Mouse (Mus musculus) forelimb bud, embryonic 11.5 days (tissue): Measurements from ENCODE around the gene Nbr1.

Experiments used
- DNase-seq: peaks from one replicate; pipeline ENCODE4 v3.0.0-alpha.2; 2012; ENCODE audit warnings: low read depth, low spot score

The Nbr1 gene

GRCm38 (mm10) chr11:101551751-101552475 is at the start of gene Nbr1, which contains the start of gene Brca1:
Gene Nbr1, plus strand, starts transcription at chr11:101552149.
Gene Brca1, minus strand, starts transcription at chr11:101551955.
- peak; percentile 98 for DNase-seq

- no peak for DNase-seq
These were observed 45.6 kb upstream of the Nbr1 start for GRCm38 (mm10) chr11:101506269-101506780.

DNA sequence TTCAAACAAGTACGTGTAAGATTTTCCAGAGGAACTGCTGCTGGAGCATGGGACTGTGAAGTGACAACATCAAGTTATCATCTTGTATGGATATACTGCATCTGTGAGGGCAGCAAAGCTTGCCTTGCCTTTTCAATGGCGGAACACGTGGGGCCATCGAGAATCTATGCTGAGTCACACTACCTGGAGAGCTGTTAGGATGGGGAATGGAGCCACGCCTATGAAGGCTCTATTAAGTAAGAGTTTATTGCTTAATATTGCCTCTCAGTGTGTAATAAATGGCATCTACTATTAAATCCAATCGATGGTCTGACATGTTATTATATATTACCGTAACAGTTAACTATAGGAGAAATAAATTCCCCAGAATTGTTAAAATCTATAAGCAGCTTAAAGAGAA is 44.9 kb upstream of the Nbr1 start:
- DNase-seq: no peak

DNA sequence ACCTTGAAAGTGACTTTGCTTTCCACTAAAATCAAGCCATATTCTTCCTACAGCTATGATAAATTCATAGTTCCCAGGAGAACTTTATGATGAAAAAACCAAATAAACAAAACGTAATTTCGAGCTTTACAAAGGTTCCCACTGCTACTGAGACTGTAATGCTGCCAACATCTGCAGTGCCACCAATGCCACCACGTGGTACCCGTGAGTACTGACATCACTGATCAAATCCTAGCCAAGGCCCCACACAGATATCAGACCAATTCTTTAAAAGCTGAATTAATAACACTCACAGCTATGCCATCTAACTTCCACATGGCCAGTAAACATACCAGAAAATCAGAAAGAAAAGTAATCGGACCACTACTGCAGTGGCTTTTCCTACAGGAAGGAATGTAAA is 33.0 kb upstream of the Nbr1 start:
- no peak for DNase-seq

DNA sequence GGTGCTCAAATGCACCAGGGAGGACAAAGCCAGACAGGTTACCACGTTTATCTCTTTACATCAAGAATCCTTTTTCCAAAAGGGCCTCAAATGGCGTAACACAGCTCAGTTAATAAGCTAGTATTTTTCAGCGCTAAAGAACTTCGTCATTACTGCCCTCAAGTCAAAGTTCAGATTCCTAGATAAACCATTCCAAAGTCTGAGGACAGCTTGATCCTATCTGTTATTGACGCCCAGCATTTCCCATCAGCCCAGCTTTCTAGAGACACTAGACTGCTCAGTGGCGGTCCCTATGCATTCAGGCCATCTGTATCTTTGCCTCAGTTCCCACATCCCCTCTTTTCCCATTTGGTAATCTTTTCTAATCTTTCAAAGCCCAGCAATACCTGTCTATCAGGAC is 32.6 kb upstream of the Nbr1 start:
- no peak for DNase-seq

DNA sequence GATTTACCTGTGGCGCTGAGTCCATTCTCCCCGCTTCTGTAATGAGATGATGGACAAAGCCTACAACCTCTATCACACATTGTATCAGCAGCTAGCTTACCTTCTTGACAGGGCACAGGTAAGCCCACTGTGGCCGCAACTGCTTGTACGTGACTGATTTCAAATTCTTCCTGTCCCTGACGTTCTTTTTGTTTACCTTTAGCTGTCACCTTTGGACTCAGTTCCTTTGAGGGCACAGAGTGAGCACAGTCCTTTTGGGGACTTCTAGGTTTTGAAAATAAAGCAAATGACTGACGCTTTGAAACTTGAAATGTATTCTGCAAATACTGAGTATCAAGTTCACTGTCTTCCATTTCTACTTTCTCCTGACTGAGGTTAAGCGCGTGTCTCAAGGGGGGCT is 27.5 kb upstream of the Nbr1 start:
- no peak for DNase-seq

DNA sequence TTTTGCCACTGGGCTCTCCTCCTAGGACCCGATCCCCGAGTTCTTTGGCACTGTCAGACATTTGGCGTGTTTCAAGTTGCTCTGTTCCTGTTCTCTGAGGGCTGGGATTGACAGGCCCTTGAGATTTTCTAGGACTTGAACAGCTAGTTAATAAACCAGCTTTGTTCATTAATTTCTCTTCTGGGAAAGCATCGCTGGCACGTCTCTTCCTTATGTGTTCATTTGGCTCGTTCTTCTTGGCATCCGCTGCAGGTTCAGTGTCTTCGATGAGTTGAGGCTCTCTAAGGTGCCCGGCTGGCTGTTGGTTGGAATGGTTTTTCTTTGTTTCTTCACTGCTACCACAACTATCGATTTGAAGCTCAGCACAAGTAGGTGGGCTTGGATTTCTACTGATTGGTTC is 26.9 kb upstream of the Nbr1 start:
- DNase-seq: no peak

DNA sequence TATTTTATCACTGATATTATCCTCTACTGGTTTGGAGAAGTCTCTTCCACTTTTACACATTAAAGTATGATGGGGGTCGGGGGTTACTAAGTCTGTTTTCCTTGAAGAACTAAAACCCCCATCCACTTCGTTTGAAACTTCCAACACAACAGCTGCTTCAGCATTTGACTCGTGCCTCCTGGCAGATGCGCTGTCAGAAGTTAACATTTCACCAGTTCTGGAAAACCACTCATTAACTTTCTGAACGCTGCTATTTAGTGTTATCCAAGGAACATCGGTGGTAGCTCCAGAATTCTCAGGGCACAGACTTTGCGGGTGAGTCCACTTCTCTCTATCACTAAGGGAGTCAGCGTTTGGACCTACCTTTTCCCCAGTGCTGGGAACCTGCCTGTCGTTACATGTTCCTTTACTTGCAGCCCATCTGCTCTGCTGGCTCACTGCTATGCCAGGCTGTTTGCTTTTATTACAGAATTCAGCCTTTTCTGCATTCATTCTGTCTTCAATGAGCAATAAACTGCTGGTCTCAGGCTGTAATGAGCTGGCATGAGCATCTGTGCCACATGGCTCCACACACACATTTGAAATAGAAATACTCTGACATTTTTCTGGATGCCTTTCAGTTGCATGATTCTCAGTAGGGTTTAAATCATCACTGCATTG is 25.9 kb upstream of the Nbr1 start:
- no peak for DNase-seq

- DNase-seq: no peak
These were observed 25.3 kb upstream of the Nbr1 start for GRCm38 (mm10) chr11:101526686-101527085.

- no peak for DNase-seq
These were observed 8.4 kb upstream of the Nbr1 start for GRCm38 (mm10) chr11:101543533-101543932.

DNA sequence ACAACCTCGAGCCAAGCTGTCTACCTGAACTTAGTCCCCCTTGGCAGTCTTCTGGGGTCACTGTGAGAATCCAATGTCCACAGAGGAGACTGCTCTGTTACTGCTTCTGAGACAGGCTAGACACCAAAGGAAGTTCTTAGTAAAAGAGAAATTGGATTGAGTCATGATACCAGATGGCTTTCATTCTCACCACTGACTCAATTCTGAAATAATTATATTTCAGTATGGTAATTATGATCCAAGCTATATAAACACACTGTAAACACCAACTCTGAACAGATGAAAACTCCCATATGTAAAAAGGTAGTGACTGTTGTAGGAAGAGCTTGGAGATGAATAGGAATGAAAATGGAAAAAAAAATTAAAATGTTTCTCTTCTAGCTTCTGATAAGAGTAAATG is 7.8 kb upstream of the Nbr1 start:
- no peak for DNase-seq

DNA sequence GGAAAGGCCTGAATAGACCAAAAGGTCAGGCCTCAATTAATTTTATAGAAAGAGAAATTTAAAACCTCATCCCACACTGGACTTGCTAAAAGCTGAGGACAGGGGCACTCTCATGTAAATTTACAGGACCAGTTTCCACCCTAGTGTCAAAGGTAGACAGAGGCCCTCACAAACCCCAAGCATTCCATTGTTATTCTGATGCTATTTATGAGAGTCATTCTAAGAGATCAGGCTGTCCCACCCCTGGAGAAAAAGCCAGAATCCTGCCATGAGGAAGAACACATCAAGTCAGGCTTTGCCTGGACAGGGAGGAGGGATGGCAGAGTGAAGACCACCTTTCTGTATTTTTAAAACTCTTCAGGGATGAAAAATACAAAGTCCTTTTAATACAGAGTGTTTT is 3.4 kb upstream of the Nbr1 start:
- no peak for DNase-seq

- DNase-seq: peak; percentile 99
These were observed 739 bp downstream of the Nbr1 start for GRCm38 (mm10) chr11:101552476-101553300.

DNA sequence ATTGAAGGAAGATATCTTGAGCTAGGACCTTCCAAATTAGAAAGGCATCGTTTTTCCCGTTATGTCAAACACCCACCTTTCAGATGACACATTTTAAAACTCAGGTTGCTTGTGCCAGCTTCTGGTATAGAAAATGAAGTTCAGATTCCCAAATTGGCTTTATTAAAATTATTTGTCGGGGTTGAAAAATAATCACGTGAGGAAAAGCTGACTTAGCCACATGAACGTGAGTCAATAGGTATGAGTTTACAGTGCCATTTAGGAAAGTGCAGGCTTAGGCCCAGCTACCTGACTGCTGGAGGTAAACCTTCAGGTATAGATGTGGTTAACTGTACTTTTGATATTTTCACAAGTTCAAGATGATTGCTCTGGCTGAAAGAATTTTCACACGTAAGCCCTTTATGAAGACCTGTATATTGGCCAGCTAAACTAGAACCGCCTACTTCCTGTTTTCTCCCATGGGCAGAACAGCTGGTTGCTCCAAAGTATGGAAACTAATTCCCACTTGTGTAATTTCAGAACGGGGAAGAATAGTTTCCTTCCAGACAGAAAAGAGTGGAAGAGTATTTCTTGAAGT is 1.5 kb downstream of the Nbr1 start:
- peak; percentile 2 for DNase-seq

GRCm38 (mm10) chr11:101556541-101556940 is 4.6 kb downstream of the Nbr1 start:
- DNase-seq: no peak

GRCm38 (mm10) chr11:101556954-101557353 is 5.0 kb downstream of the Nbr1 start:
- no peak for DNase-seq

DNA sequence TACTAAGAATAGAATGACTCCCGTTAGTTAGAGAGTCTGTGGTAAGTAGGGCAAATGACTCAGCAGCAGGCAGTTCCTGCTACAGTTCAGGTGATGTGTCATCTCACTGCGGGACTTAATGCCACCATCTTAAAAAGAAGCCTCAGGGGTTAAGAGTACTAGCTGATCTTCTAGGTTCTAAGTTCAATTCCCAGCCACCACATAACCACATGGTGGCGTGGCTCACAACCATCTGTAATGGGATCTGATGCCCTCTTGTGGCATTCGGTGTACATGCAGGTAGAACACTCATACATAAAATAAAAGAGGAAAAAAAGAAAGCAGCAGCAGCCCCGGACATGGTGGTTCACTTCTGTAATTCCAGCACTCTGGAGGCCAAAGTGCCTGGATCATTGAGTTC is 10.4 kb downstream of the Nbr1 start:
- peak; percentile 66 for DNase-seq

- no peak for DNase-seq
These were observed 16.5 kb downstream of the Nbr1 start for GRCm38 (mm10) chr11:101568421-101568820.

- DNase-seq: no peak
These were observed 24.2 kb downstream of the Nbr1 start for GRCm38 (mm10) chr11:101576116-101576515.

GRCm38 (mm10) chr11:101581081-101581764 is 29.3 kb downstream of the Nbr1 start:
- no peak for DNase-seq
